Mouse (Mus musculus) intestine, embryonic 16.5 days (tissue): ENCODE data around the gene Cisd2. TPM values are rescaled to one million over a fixed set of nuclear protein-coding genes. Genes with fewer than 3 reads are reported as not detected.
A peak's percentile ranks its signal among the peaks of the same experiment; 100 is the strongest.

Experiments
- ATAC-seq: fragments of 200-750 bp; cut with Nextera tagmentation; 2 replicates; pipeline ENCODE4 v1.8.0; 2017; ENCODE audit warnings: moderate TSS enrichment, moderate library complexity
- H3K27ac ChIP-seq: fragments of 300-500 bp; sonication (generic); 2 replicates; pipeline ENCODE4 v1.5.1; 2014; ENCODE audit warnings: mild to moderate bottlenecking, low read length
- H3K27me3 ChIP-seq: fragments of 300-500 bp; sonication (generic); replicated peaks from 2 replicates; pipeline ENCODE4 v1.6.1; 2014; ENCODE audit warnings: low read length, control low read depth, mixed read lengths; ENCODE audit not compliant: control insufficient read depth, insufficient read depth
- H3K36me3 ChIP-seq: fragments of 300-500 bp; sonication (generic); 2 replicates; pipeline ENCODE4 v1.6.1; 2014; ENCODE audit warnings: low read length, control low read depth; ENCODE audit not compliant: control insufficient read depth, insufficient read depth
- H3K4me1 ChIP-seq: fragments of 300-500 bp; sonication (generic); 2 replicates; pipeline ENCODE4 v1.6.1; 2014; ENCODE audit warnings: low read length, control low read depth, mixed read lengths; ENCODE audit not compliant: control insufficient read depth, insufficient read depth
- H3K4me2 ChIP-seq: fragments of 300-500 bp; sonication (generic); 2 replicates; pipeline ENCODE4 v1.6.1; 2014; ENCODE audit warnings: low read depth, low read length, control low read depth
- H3K4me3 ChIP-seq: fragments of 300-500 bp; sonication (generic); 2 replicates; pipeline ENCODE4 v1.5.1; 2014; ENCODE audit warnings: mild to moderate bottlenecking, low read length
- H3K9ac ChIP-seq: fragments of 300-500 bp; sonication (generic); 2 replicates; pipeline ENCODE4 v1.6.1; 2014; ENCODE audit warnings: low read depth, low read length
- H3K9me3 ChIP-seq: fragments of 300-500 bp; sonication (generic); 2 replicates; pipeline ENCODE4 v1.6.1; 2016; ENCODE audit warnings: low read length, control low read depth; ENCODE audit not compliant: control insufficient read depth
- WGBS: fragments of 180-500 bp; shearing (Covaris S2); extraction: QIAGEN DNeasy Blood & Tissue Kit; methylation state at CpG from one replicate; pipeline ENCODE4 v1.1.7; 2014; 5-methylcytosine and 5-hydroxymethylcytosine counted together
- polyA plus RNA-seq: library from polyadenylated mRNA; unstranded; fragments of >200 nt; fragmentation: Nextera tagmentation; extraction: Ambion mirVana; gene quantifications from 2 replicates; pipeline ENCODE4 v1.2.1, GENCODE M21; 2015

The Cisd2 gene
- polyA plus RNA-seq, 1 experiment from 2014 or later, result 61.9 TPM

GRCm38 (mm10) chr3:135439651-135440050, 15.9 kb upstream of the Cisd2 start:
- H3K4me2 ChIP-seq, result peak overlapping the region; percentile 68
- no peaks in the 10 kb centered on the region for H3K9me3 ChIP-seq
- H3K27ac ChIP-seq, result peak overlapping the region; percentile 100
- H3K36me3 ChIP-seq, result no peaks in the 10 kb centered on the region
- H3K4me1 ChIP-seq, result peaks cover 11% of the 10 kb centered on the region
- WGBS, result 2% methylated on average over 15 of the region's 15 CpGs
- peak overlapping the region; percentile 96 for H3K9ac ChIP-seq
- H3K27me3 ChIP-seq, result no peaks in the 10 kb centered on the region
- no peak for ATAC-seq
- peak overlapping the region; percentile 90 for H3K4me3 ChIP-seq

- H3K4me3 ChIP-seq, result peak overlapping the region; percentile 90
- no peaks in the 10 kb centered on the region for H3K27me3 ChIP-seq
- peak overlapping the region; percentile 68; the same call in 1 of the 2 replicates for H3K4me2 ChIP-seq
- peak overlapping the region; percentile 96 for H3K9ac ChIP-seq
- no peaks in the 10 kb centered on the region for H3K36me3 ChIP-seq
- ATAC-seq, result peak; percentile 72
- whole genome bisulfite sequencing, result 0% methylated on average over 70 of the region's 76 CpGs
- H3K4me1 ChIP-seq, result peaks cover 11% of the 10 kb centered on the region
- no peaks in the 10 kb centered on the region for H3K9me3 ChIP-seq
- H3K27ac ChIP-seq, result peak overlapping the region; percentile 100
Measured at GRCm38 (mm10) chr3:135438913-135439531, 15.3 kb upstream of the Cisd2 start.

- Histone ChIP-seq H3K27ac (peak overlapping the region; percentile 100), H3K9ac (peak overlapping the region; percentile 96), H3K27me3 (no peaks in the 10 kb centered on the region), H3K4me3 (peak overlapping the region; percentile 90), H3K4me1 (peaks cover 8% of the 10 kb centered on the region), H3K9me3 (no peaks in the 10 kb centered on the region), H3K4me2 (no peak overlapping the region), H3K36me3 (no peaks in the 10 kb centered on the region)
- WGBS, result under 1% methylated on average over 47 of the region's 50 CpGs
- peak; percentile 74 for ATAC-seq
Measured at GRCm38 (mm10) chr3:135438531-135438912, 14.8 kb upstream of the Cisd2 start.

DNA sequence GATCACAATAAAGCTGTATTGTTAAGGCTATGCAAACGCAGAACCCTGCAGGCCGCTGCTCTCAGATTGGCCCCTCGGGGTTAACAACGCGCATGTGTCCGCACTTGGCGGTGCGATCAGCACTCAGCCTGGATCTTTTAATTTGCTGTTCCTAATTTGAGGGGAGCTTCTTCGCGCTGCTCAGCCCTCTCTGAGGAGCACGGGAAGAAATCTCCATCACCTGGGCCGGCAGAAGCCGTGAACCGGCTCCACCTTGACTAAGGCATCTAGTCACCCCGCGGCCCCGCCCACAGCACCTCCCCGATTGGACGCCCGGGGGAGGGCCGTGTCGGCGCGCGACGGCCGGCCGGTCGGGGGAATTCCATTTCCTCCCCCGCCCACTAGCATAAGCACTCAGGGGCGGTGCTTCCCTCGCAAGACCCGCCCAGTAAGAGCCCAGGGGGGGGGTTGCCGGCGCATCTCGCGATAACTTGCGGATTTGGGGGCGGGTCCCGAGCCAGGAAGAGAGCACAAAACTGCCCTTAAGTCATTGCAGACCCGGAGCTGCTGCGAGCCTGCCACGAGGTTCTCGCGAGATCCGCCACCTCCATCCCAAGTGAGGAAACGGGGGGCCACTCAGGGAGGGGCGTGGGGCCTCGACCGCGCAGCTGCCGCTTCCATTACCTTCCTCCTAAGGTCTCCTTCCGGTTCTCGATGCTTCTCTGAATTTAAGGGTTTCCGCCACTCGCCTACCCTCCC, 14.2 kb upstream of the Cisd2 start, which contains the start of gene Ube2d3:
Gene Ube2d3 (plus strand): TSS at position 392 of the 738 bp plus-strand sequence.
- ATAC-seq, result peak; percentile 93
- WGBS, result under 1% methylated on average over 53 of the region's 56 CpGs

GRCm38 (mm10) chr3:135436901-135437616, 13.3 kb upstream of the Cisd2 start:
- no peak for ATAC-seq
- peak overlapping the region; percentile 70 for H3K9ac ChIP-seq
- H3K27me3 ChIP-seq, result no peaks in the 10 kb centered on the region
- no peaks in the 10 kb centered on the region for H3K9me3 ChIP-seq
- peaks cover 4% of the 10 kb centered on the region; the same call in 1 of the 2 replicates for H3K4me1 ChIP-seq
- peak overlapping the region; percentile 62 for H3K4me3 ChIP-seq
- WGBS, result 47% methylated on average over 14 of the region's 14 CpGs
- H3K4me2 ChIP-seq, result peak overlapping the region; percentile 65
- H3K36me3 ChIP-seq, result no peaks in the 10 kb centered on the region
- peak overlapping the region; percentile 68 for H3K27ac ChIP-seq

More for the DNA sequence above, 14.2 kb upstream of the Cisd2 start, which contains the start of gene Ube2d3:
- no peaks in the 10 kb centered on the region for H3K36me3 ChIP-seq
- no peaks in the 10 kb centered on the region for H3K9me3 ChIP-seq
- peaks cover 4% of the 10 kb centered on the region; the same call in 1 of the 2 replicates for H3K4me1 ChIP-seq
- H3K27ac ChIP-seq, result peak within 1 kb of the TSS; percentile 100
- peak within 1 kb of the TSS; percentile 65 for H3K4me2 ChIP-seq
- peak within 1 kb of the TSS; percentile 90 for H3K4me3 ChIP-seq
- H3K9ac ChIP-seq, result peak within 1 kb of the TSS; percentile 96
- no peaks in the 10 kb centered on the region for H3K27me3 ChIP-seq

DNA sequence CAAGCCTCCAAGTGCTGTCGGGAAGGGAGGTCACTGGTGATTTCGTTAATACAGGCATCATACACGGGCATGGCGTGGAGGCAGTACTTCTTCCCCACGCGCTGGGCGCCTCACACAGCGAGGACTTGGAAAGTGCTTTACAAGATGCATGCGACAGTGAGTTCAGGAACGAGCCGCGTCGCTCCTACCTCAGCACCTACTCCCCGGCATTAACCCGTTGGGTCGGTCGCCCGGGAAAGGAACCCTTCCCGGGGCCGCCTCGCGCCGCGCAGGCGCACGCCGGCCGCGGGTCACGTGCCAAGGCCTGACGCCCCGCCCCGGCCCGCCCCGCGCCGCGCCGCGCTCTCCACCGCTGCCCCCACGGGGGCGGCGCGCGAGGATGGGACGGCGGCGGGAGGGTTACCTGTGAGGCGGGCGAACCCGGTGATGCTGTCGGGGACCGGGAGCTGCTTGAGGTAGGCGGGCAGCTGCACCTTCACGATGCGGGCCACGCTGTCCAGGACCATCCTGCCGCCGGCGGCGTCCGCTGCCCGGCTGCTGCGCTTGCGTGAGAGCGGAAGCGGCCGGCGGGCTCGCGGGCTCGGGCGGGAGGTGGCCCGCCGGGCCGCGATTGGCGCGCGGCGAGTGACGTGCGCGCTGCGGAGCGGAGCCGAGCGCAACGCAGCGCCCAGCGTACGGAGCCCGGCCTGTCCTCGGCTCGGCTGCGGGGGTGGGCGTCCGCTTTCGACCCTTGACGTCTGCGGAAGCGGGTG, 693 bp downstream of the Cisd2 start:
- Histone ChIP-seq H3K36me3 (peaks cover 2% of the 10 kb centered on the region; the same call in 1 of the 2 replicates), H3K4me2 (peak overlapping the region; percentile 75), H3K9ac (peak overlapping the region; percentile 85), H3K27ac (peak overlapping the region; percentile 94), H3K9me3 (no peaks in the 10 kb centered on the region), H3K4me1 (peaks cover 3% of the 10 kb centered on the region; the same call in 1 of the 2 replicates), H3K27me3 (no peaks in the 10 kb centered on the region), H3K4me3 (peak overlapping the region; percentile 77)
- WGBS, result 0% methylated on average over 66 of the region's 103 CpGs
- ATAC-seq, result peak; percentile 99

- Histone ChIP-seq H3K9me3 (no peaks in the 10 kb centered on the region), H3K4me2 (peak overlapping the region; percentile 75), H3K27ac (peak overlapping the region; percentile 94), H3K4me3 (peak overlapping the region; percentile 77), H3K27me3 (no peaks in the 10 kb centered on the region), H3K36me3 (peaks cover 2% of the 10 kb centered on the region; the same call in 1 of the 2 replicates), H3K4me1 (peaks cover 9% of the 10 kb centered on the region), H3K9ac (peak overlapping the region; percentile 85)
- WGBS, result 18% methylated on average over 8 of the region's 8 CpGs
- ATAC-seq, result peak; percentile 0
Measured at GRCm38 (mm10) chr3:135422232-135422855, 1.4 kb downstream of the Cisd2 start.

- no peak for ATAC-seq
- Histone ChIP-seq H3K9me3 (no peaks in the 10 kb centered on the region), H3K36me3 (peaks cover 2% of the 10 kb centered on the region; the same call in 1 of the 2 replicates), H3K4me2 (no peak overlapping the region), H3K27me3 (no peaks in the 10 kb centered on the region), H3K27ac (no peak overlapping the region), H3K4me1 (peaks cover 9% of the 10 kb centered on the region), H3K4me3 (no peak overlapping the region), H3K9ac (no peak overlapping the region)
Measured at GRCm38 (mm10) chr3:135421310-135421594, 2.5 kb downstream of the Cisd2 start.
